Mouse (Mus musculus): Measurements from ENCODE around the gene Jmjd8. TPM values are rescaled to one million over a fixed set of nuclear protein-coding genes. Genes with fewer than 3 reads are reported as not detected.
A peak's percentile ranks its signal among the peaks of the same experiment; 100 is the strongest.
"Not testable (repeated sequence)": the region's sequence is repeated elsewhere in the genome, so short reads cannot be mapped to it uniquely, and the experiment has no call there.

The Jmjd8 gene
- polyA plus RNA-seq, 1 experiment from 2014 or later = 64.3 TPM

DNA sequence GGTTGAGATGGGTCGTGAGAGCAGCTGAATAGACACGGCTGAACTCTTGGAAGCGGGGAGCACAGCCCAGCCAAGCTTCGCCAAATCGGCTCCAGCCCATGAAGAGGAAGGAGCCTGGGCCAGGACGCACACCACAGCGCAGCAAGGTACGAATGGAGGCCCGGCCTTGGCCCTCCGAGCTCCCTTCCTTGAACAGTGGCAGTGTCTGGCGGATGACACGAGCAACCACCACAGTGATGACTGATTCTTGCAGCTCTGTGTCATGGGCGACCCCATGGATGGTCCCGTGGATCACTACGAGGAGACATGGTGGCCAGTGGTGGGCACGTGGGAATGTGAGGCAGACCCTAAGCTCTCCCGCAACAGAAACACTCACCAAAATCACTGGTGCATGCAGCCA lies 33.7 kb upstream of the Jmjd8 start:
- Histone ChIP-seq H3K36me3 (peaks cover 31% of the 10 kb centered on the region), H3K4me1 (replicated peaks) (peaks cover 72% of the 10 kb centered on the region), H3K4me3 (peak overlapping the region; percentile 86), H3K27ac (peak overlapping the region; percentile 95), H3K27me3 (ENCODE audit: insufficient read depth, poor library complexity, severe bottlenecking) (no peaks in the 10 kb centered on the region), H3K9me3 (no peaks in the 10 kb centered on the region)
- DNase-seq (ENCODE audit: low spot score) = no peak
- WGBS = 53% methylated on average over 17 of the region's 17 CpGs

DNA sequence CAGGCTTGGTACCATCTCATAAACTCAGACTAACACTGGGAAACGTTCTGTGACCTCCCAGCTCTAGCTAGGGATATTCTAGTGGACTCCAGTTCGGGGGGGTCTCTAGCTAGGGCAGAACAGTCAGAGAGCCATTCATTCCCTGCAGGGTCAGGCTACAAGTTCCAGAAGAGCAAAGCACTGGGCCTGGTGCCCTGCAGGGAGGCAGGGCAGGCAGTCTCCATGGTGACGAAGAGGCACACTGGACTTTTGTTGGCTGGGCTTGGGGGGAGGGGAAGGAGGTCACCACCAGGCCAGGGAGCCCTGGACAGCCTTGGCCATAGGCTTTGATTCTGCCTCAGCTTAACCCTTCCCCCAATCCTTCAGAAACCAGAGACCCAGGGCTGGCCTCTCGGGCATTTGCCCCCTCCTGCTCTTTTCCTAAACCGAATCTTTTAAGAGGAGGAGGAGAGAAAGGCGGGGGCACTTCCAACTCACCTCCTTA lies 33.0 kb upstream of the Jmjd8 start, which contains the start of gene AC134908.4:
AC134908.4 (minus strand) TSS at position 51 of the 484 bp plus-strand sequence.
- Histone ChIP-seq H3K4me3 (peak within 1 kb of the TSS; percentile 86), H3K27me3 (ENCODE audit: insufficient read depth, poor library complexity, severe bottlenecking) (no peaks in the 10 kb centered on the region), H3K27ac (peak within 1 kb of the TSS; percentile 95), H3K36me3 (peaks cover 27% of the 10 kb centered on the region), H3K9me3 (no peaks in the 10 kb centered on the region), H3K4me1 (replicated peaks) (peaks cover 68% of the 10 kb centered on the region)
- 2% methylated on average over 6 of the region's 6 CpGs for WGBS
- peak; percentile 95 for DNase-seq (ENCODE audit: low spot score)

DNA sequence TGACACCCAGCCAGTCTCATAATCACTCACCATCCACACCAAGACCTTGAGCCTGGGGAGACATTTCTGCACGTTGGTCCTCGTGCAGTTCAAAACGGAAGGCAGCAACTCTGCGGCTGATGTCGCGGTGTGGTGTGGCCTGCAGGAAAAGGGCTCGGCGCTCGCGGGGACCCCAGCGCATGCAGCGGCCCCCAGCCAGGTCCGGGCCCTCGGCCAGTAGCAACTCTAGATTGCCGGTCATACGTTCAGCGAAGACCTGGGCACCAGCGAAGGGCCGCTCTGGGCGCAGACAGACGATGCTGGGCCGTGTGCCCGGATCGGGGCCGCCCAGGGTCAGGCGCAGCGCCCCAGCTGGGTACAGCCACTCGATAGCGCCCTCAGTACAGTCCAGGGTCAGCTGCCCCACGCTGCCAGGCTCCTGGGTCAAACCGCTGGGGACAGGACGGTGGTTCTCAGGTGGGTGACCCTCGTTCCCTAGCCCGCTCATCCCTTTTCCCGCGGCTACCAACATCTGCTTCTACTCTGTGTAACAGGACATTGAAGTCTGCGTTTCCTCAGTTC lies 32.4 kb upstream of the Jmjd8 start:
- Histone ChIP-seq H3K36me3 (peaks cover 26% of the 10 kb centered on the region), H3K9me3 (no peaks in the 10 kb centered on the region), H3K27ac (peak overlapping the region; percentile 95), H3K27me3 (ENCODE audit: insufficient read depth, poor library complexity, severe bottlenecking) (peaks cover under 1% of the 10 kb centered on the region; the same call in 1 of the 2 replicates), H3K4me1 (replicated peaks) (peaks cover 66% of the 10 kb centered on the region), H3K4me3 (peak overlapping the region; percentile 86)
- DNase-seq (ENCODE audit: low spot score) = no peak
- WGBS = under 1% methylated on average over 37 of the region's 37 CpGs

DNA sequence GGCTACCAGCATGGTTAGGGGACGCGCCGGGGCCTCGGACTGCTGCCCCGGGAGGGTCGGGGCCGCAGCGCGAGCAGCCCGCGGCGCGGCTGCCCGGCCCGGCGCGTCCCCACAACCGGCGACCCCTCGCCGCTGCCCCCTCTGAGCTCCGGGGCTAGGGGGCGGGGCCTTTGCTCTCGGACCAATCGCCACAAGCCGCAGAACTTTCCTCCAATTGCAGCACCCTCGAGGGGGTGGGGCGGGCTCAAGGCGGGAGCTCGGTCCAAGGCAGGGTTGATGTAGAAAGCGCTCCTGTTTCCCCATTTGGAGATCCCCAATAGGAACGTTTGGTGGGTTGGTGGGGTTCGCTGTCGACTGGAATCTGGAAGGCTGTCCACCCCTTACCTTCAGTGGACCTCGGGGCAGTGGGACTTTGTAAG lies 31.7 kb upstream of the Jmjd8 start, which contains the start of gene Metrn:
Metrn (minus strand) TSS at position 186 of the 419 bp plus-strand sequence.
- under 1% methylated on average over 35 of the region's 35 CpGs for WGBS
- Histone ChIP-seq H3K27ac (peak within 1 kb of the TSS; percentile 95), H3K27me3 (ENCODE audit: insufficient read depth, poor library complexity, severe bottlenecking) (peaks cover 5% of the 10 kb centered on the region; the same call in 1 of the 2 replicates), H3K9me3 (no peaks in the 10 kb centered on the region), H3K4me1 (replicated peaks) (peaks cover 63% of the 10 kb centered on the region), H3K4me3 (peak within 1 kb of the TSS; percentile 86), H3K36me3 (peaks cover 26% of the 10 kb centered on the region)
- peak; percentile 94 for DNase-seq (ENCODE audit: low spot score)

DNA sequence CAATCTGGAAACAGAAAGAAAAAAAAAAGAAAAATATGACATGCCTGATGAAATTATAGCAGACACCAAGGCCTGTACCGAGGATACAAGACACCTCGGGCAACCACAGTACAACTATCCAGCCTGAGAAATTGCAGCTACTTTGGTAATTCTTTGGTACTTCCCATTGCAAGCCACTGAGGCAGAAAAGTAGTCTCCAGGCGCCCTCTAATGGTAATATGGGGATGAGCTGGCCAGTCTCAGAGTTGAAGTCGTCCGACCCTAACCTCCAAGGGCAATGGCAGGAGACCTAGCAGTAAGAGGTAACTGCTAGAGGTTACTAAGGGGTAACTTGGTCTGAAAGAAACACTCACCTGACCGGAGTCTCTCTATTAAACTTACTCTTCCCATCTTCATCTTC lies 27.6 kb upstream of the Jmjd8 start:
- 11% methylated on average over 6 of the region's 6 CpGs for WGBS
- no peaks in the 10 kb centered on the region for H3K36me3 ChIP-seq
- no peak overlapping the region for H3K27ac ChIP-seq
- H3K4me3 ChIP-seq = no peak overlapping the region
- peak; percentile 73 for DNase-seq (ENCODE audit: low spot score)
- no peaks in the 10 kb centered on the region for H3K9me3 ChIP-seq
- H3K4me1 ChIP-seq (replicated peaks) = peaks cover 46% of the 10 kb centered on the region
- peaks cover 8% of the 10 kb centered on the region; the same call in 1 of the 2 replicates for H3K27me3 ChIP-seq (ENCODE audit: insufficient read depth, poor library complexity, severe bottlenecking)

DNA sequence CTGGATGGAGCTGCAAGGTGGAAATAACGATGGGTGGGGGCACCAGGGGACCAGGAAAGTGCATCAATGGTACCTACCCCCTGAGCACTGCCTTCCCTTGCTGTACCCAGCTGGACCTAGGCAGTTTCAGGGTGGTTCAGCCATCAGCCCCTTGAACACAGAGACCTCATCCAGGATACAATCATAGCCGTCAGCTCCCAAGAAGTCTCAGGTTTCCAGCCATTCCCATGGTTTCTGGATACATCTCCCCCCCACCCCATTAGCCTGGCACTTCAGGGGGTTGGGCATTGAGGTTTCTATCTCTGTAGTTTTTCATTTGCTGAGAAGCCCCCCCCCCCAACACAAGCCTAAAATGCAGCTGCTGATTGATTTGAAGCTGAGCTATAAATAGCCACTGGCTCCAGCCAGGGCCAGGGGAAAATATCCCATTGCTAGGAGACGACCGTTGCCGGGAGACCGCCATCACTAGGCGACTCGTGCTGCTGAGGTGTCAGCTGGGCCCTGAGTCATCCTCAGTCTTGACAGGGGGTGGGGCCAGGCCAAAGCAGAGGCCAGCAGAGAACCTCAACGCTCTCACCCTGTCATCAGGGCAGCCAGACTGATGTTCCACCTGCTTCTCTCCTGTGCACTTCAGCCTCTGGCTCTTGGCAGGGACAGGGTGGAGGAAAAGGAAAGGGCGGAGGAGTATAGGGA lies 25.7 kb upstream of the Jmjd8 start:
- H3K9me3 ChIP-seq = no peaks in the 10 kb centered on the region
- WGBS = 13% methylated on average over 10 of the region's 10 CpGs
- peak overlapping the region; percentile 22 for H3K4me3 ChIP-seq

DNA sequence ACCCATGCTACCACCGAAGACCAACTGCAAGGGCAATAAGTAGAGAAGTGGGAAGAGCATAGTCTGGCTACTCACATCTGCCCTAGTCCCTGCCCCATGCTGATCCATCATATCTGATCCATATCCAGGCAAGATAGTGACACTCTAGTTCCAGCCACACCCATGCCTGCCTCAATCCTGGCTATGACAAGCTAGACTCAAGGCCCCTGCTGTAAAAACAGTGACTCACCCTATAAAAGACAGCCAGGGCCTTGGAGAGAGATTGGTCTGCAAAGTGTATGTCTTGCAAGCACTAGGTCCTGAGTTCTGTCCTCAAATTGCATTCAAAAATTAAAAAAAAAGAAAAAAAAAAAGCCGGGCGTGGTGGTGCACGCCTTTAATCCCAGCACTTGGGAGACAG lies 22.2 kb upstream of the Jmjd8 start:
- Histone ChIP-seq H3K27me3 (ENCODE audit: insufficient read depth, poor library complexity, severe bottlenecking) (peaks cover 45% of the 10 kb centered on the region), H3K27ac (no peak overlapping the region)

More for the DNA sequence above, 25.7 kb upstream of the Jmjd8 start:
- H3K27ac ChIP-seq = peak overlapping the region; percentile 84
- H3K27me3 ChIP-seq (ENCODE audit: insufficient read depth, poor library complexity, severe bottlenecking) = peaks cover 12% of the 10 kb centered on the region; the same call in 1 of the 2 replicates
- peaks cover 33% of the 10 kb centered on the region for H3K4me1 ChIP-seq (replicated peaks)
- peak; percentile 94 for DNase-seq (ENCODE audit: low spot score)
- no peaks in the 10 kb centered on the region for H3K36me3 ChIP-seq

DNA sequence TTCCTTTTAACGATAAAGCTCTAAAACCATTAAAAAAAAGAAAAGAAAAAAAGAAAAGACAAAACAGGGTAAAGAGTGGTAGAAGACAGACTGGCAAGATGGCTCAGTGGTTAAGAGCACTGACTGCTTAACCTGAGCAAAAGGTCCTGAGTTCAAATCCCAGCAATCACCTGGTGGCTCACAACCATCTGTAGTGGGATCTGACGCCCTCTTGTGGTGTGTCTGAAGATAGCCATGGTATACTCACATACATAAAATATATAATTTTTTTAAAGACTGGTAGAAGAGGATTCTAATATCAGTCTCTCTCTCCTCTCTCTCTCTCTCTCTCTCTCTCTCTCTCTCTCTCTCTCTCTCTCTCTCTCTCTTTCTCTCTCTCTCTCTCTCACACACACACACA lies 21.2 kb upstream of the Jmjd8 start:
- Histone ChIP-seq H3K4me1 (replicated peaks) (peaks cover 59% of the 10 kb centered on the region), H3K27me3 (ENCODE audit: insufficient read depth, poor library complexity, severe bottlenecking) (peaks cover 52% of the 10 kb centered on the region)
- not testable (repeated sequence) for H3K9me3 ChIP-seq; DNase-seq (ENCODE audit: low spot score); H3K27ac ChIP-seq; H3K36me3 ChIP-seq; H3K4me3 ChIP-seq
- WGBS = 44% methylated on average over 2 of the region's 2 CpGs

More for the DNA sequence above, 22.2 kb upstream of the Jmjd8 start:
- 87% methylated on average over 4 of the region's 4 CpGs for WGBS
- DNase-seq (ENCODE audit: low spot score) = no peak
- H3K9me3 ChIP-seq = no peaks in the 10 kb centered on the region
- H3K36me3 ChIP-seq = no peaks in the 10 kb centered on the region
- peaks cover 62% of the 10 kb centered on the region for H3K4me1 ChIP-seq (replicated peaks)
- H3K4me3 ChIP-seq = no peak overlapping the region

DNA sequence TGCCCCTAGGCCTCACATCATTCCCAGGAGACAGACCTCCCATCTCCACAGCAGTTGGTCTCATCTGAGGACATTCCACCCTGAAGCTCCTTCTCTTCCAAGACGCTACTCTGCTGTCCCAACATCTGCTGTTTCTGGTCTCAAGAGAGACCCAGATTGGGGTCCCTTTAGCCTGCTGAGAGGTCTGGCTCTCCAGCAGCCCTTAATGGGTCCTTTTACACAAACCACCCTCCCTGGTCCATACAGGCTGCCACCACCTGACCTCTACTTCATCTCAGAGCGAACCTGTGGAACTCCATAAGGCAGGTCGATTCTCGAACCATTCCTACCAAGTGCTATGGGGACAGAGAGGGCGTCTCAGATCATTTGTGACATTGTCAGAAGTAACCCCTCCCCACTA lies 20.6 kb upstream of the Jmjd8 start:
- Histone ChIP-seq H3K4me1 (replicated peaks) (peaks cover 57% of the 10 kb centered on the region), H3K4me3 (peak overlapping the region; percentile 87), H3K27me3 (ENCODE audit: insufficient read depth, poor library complexity, severe bottlenecking) (peaks cover 57% of the 10 kb centered on the region), H3K36me3 (no peaks in the 10 kb centered on the region), H3K27ac (peak overlapping the region; percentile 97), H3K9me3 (no peaks in the 10 kb centered on the region)
- no peak for DNase-seq (ENCODE audit: low spot score)
- 39% methylated on average over 5 of the region's 5 CpGs for WGBS

DNA sequence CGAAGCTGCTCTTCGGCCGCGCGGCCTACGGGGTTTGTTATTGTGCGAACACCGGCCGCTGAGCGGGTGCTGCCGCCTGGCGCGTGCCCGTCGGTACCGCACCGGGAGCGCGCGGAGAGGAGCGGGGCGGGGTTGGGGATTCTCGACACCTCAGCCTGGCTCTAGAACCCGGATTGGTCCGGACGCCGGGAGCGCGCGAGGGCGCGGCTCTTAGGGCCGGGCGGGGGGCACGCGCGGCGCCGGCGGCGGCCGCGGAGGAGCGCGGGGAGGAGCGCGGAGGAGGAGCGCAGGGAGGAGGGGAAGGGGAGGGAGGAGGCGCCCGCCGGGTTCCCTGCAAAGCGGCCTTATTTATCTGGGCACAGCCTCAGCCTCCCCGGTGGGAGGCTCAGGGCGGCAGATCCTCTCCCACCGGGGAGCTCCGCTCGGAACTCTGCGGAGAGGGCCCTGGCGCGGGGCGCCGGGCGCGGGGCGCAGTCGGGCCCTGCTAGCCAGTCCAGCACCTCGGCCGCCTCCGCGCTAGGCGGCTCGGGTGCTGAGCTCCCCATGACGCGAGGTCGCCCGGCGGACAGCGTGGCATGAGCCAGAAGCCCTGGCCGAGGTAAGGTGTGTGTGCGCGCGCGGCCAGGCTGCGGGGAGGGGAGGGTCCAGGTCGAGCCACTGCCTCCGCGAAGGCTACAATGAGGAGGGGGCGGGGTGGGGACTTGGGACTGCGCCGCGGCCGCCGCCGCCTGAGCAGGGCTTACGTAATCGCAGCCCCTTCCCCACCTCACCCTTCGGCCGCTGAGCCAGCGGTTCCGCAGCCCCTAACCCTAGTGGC lies 19.7 kb upstream of the Jmjd8 start, which contains the start of gene Fbxl16:
Fbxl16 (plus strand) TSS at position 297 of the 817 bp plus-strand sequence.
- H3K27me3 ChIP-seq (ENCODE audit: insufficient read depth, poor library complexity, severe bottlenecking) = peaks cover 62% of the 10 kb centered on the region
- WGBS = under 1% methylated on average over 95 of the region's 100 CpGs

DNA sequence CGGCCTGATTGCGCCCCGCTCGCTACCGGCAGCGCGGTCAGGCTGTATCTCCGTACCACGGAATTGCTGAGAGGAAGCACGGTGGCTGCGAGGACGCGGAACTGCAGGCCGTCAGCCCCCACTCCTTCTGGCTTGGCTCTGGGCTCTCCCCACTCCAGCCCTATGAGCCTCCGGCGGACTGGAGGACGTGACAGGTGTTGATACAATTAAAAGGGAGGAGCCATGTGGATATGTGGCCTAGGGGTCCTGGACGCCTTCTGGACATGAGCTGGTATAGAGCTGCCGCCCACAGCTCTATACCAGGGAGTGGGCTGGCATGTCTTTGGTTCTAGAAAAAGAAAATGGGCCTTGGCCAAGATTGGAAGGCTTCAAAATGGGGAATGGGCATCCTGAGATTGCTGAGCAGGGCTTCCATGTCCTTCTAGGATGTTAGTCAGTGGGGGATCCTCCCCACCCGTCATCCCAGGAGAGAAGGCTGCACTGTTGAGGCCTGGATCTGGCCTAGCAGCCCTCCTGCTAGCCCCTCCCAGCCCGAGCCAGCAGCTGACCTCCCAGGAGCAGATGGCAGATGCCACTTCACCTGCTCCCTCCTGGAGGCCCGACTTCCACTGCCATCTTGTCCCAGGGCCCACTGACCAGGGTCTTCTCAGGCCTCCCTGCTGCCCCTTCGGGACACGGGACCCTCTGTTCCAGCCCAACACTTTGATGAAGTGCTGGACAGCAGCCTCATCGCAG lies 18.9 kb upstream of the Jmjd8 start:
- no peaks in the 10 kb centered on the region for H3K36me3 ChIP-seq
- H3K4me1 ChIP-seq (replicated peaks) = peaks cover 51% of the 10 kb centered on the region
- DNase-seq (ENCODE audit: low spot score) = peak; percentile 38
- 9% methylated on average over 25 of the region's 25 CpGs for WGBS
- H3K9me3 ChIP-seq = no peaks in the 10 kb centered on the region
- peak overlapping the region; percentile 87 for H3K4me3 ChIP-seq
- H3K27me3 ChIP-seq (ENCODE audit: insufficient read depth, poor library complexity, severe bottlenecking) = peaks cover 68% of the 10 kb centered on the region
- peak overlapping the region; percentile 97 for H3K27ac ChIP-seq

More for the DNA sequence above, 19.7 kb upstream of the Jmjd8 start, which contains the start of gene Fbxl16:
- peak within 1 kb of the TSS; percentile 97 for H3K27ac ChIP-seq
- peak; percentile 86 for DNase-seq (ENCODE audit: low spot score)
- no peaks in the 10 kb centered on the region for H3K9me3 ChIP-seq
- peaks cover 53% of the 10 kb centered on the region for H3K4me1 ChIP-seq (replicated peaks)
- H3K4me3 ChIP-seq = peak within 1 kb of the TSS; percentile 87
- no peaks in the 10 kb centered on the region for H3K36me3 ChIP-seq

DNA sequence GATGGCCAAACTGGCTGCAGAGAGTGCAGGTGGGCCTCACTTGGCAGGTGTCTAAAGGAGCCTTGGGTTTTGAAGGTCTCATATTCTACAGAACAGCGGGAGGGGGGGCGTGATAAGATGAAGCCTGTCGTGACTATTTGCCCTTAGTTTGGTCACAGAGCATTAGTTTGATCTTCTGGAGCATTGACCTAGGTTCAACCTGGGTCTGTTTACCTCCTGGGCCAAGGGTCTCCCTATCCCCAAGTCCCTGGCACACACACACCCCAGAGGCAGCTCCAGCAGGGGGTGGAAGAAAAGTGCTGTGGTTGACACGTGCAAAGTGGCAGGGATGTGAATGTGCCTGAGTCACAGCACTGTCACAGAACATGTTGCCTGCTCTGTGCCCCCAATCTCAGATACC lies 17.8 kb upstream of the Jmjd8 start:
- 74% methylated on average over 4 of the region's 4 CpGs for WGBS
- peaks cover 68% of the 10 kb centered on the region for H3K27me3 ChIP-seq (ENCODE audit: insufficient read depth, poor library complexity, severe bottlenecking)

More for the DNA sequence above, 17.8 kb upstream of the Jmjd8 start:
- Histone ChIP-seq H3K36me3 (no peaks in the 10 kb centered on the region), H3K9me3 (no peaks in the 10 kb centered on the region), H3K4me1 (replicated peaks) (peaks cover 51% of the 10 kb centered on the region), H3K4me3 (peak overlapping the region; percentile 87), H3K27ac (no peak overlapping the region)
- DNase-seq (ENCODE audit: low spot score) = no peak
